Mouse (Mus musculus) cerebellum, postnatal 14 days (tissue): ENCODE results near the gene Stkld1.

Experiments
- DNase-seq, 2 experiments: peaks; one replicate each; pipeline ENCODE4 v3.0.0; 2021; ENCODE audit warnings: mixed read lengths in 2 of 2

Gene Stkld1

GRCm38 (mm10) chr2:26915927-26916728 is 17.7 kb upstream of the Stkld1 start, which contains the start of the genes Surf2 and Surf1:
Gene Surf2 (plus strand): TSS chr2:26916367.
Gene Surf1 (minus strand): TSS chr2:26916530.
- peak; percentile 87 for DNase-seq

DNA sequence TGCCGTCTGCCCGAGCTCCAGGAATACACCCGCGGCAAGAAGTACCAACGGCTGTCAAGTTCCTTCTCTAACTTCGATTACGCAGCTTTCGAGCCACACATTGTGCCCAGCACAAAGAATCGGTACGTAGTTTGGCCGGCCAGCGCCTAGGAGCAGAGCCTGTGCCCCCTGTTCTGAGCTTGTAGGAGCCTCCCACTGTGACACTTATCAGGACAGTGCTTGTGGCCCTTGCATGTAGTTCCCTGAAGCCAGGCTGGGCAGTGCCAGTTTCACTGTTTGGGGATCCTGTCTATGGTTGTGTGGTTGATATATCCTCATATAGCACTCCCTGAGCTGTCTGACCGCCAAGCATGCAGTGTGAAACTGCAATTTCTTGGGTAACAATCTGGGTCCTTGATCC is 17.1 kb upstream of the Stkld1 start:
- no peak for DNase-seq

GRCm38 (mm10) chr2:26919684-26920083 is 14.2 kb upstream of the Stkld1 start:
- no peak for DNase-seq

DNA sequence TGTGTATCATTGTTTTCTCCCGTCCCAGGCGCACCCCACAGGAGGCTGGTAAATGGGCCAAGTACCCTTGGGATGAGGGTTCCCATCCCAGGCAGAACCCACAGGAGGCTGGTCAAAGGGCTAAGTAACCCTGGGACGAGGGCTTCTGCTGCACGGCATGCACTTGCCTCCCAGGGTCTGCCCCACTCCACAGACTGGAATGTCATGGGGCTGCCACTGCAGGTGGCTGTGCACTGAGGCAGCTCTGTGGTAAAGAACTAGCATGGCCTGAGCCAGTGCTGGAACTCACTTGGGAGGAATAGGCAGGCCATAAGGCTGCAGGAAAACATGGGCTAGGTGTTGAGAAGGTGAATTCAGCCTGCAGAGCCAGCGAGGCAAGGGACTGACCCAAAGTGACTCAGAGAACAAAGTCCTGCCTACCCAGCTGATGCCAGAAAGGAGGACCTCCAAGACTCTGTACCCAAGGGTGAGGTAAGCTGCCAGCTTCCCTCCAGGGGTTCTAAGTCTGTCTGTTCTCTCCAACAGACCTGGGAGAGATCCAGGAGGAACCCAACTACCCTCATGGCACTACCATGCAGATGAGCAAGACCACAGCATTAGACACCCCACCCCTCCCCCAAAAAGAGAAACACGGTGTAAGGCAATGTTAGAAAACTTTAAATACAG is 13.5 kb upstream of the Stkld1 start:
- DNase-seq, result no peak

DNA sequence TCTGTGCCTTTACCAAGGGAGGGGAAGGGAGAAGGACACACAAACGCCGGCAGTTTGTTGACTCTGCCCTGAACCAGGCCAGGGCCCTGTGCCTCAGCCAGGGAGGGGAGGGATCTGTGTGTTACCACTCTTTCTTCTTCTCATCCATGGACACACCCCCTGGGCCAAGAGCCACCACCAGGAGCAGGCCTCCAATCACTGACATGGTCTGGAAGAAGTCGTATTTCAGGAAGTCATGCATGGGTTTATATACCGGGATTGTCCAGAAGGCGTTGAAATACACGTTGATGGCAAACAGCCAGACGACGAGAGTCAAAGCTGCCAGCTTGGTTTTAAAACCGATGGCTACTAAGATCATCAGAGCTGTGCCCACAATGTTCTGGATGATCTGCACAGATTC is 12.1 kb upstream of the Stkld1 start:
- no peak for DNase-seq

DNA sequence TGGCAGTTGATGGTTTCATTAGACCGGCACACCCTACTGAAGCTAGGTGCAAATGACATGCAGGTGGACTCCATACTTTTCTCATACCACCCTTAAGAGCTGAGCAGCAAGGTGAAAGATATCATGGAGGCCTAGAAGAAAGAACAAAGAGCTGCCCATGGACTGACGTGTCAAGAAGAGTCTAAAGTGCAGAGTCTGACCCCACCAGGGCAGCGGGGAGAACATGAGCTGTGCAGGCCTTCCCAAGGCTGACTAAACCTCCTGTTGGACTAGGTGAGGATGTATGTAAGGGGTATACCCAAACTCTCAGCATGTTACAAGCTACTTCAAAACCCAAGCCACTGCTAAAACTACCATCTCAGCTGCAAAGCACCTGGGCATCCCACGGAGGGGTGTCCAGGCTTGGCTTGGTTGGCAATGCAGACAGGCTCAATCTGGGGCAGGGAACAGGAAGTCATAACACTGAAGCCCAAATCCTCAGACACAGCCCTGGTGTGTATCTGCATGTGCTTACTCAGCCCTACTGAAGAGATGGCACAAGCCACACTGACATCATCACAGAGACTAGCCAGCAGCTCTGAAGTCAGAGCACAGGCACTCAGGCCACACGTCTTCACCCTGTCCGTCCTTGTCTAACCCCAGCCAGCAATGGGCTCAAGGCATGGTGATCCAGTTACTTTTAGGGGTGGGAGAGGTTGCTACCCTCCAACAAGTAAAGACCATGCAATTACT is 5.9 kb upstream of the Stkld1 start:
- no peak for DNase-seq

DNA sequence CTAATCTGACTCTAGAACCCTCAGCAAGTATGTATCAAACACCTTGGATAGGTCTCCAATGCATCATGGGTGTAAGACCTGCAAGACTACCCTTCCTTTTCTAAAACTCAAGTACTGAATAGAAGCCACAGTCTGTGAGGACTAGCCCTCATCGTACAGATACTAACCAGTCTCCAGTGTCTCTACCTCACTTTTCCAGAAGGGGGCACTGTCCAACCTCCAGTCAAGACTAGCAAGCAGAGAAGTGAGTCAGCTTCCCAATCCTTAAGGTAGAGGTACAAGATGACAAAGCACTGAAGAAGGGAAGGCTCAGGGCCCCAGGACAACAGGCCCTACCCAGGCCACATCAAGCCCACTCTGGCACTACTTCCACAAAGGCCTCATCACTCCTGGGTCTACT is 3.5 kb upstream of the Stkld1 start:
- peak; percentile 83 to 88 for DNase-seq

DNA sequence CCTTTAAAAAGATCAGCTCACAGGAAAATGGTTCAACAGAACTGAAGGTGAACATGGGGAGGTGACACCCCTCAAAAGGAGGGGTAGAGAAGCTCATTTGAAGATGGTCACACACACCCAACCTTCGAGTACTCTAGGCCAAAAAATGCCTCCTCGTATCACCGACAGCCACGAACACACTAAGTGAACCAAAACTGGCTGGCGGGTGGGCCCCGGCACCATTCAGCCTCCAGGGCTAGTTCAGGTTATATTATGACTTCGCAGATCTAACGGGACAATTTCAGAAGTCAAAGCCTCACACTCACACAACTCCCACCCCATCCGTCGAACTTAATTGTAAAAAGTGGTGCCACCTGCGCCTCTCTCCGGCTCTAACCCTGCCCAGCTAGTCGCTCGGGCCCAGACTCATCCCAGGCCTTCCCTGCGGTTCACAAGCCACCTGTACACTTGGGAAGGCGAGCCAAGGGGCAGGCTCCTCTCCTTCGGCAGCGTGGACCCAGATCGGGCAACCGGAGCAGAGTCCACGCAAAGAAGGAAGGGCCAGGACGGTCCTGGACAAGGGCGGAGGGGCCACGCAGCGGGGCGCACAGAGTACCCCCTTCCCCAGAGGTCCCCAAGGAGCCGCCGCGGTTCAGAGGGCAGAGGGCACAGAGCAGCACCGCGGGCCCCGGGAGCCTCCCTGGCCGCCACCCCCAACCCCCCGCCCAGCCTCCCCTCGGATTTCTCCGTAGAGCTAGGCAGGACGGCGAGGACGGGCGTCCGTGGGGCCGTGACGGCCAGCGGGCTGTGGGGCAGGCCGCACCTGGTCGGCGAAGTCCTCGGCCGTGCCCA is 1.2 kb upstream of the Stkld1 start:
- DNase-seq, result peak; percentile 64 to 67

DNA sequence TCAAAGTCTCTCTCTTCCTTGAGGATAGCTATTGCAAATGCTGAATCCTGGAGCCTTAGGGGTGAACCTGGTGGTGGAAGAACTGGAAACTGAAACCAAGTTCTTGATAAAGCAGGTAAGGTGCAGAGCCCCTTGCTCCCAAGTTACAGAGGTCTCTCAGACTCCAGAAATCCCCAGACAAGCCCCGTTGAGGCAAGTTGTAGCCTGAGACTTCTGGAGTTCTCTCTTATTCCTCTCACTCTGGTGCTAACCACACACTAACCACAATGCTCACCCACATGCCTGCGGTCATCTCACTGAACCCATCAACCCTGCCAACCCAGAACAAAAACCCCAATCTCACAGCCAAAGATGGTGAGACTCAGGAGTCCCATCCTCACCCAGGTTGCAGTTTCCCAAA is 1.4 kb downstream of the Stkld1 start:
- DNase-seq, result no peak

GRCm38 (mm10) chr2:26936425-26936824 is 2.6 kb downstream of the Stkld1 start:
- no peak for DNase-seq

DNA sequence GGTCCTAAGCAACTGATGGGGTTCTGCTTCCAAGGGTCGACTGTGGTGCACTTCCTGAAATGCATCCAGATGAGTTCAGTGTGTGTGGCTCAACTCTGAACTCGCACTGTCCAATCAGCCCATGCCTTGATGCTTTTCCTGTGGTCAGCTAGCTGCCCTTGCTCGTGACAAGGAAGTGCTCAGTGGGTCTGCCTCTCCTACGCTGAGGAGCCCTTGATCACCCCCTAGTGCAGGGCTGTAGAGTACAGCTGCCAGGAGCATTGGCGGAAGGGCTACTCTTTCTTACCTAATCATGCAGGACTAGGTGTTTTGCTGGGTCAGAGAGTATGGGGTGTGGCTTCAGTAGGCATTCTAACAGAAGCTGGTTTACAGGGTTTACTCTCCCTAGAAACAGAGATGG is 7.7 kb downstream of the Stkld1 start:
- DNase-seq, result no peak

DNA sequence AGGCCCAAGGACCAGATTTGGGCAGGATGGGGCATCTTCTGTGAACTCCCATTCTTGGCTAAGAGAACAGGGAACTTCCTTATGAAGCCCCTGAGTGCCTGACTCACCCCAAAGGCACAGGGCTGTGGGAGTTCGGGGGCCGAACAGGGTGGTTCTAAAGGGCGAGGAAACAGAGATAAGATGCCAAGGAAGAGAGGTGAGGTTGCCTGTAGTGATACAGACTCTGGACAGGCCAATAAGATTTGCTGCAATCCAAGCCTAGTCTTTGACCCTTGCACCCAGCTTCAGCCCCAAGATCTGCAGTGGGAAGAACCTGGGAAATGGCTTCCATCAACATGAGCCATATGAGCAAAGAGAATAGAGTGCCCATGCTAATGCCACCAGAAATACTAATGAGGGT is 9.4 kb downstream of the Stkld1 start:
- no peak for DNase-seq

- DNase-seq, result peak; percentile 41 to 42
Measured at GRCm38 (mm10) chr2:26950411-26950810, 16.6 kb downstream of the Stkld1 start.

- peak; percentile 28 to 34 for DNase-seq
Measured at GRCm38 (mm10) chr2:26951346-26951905, 17.6 kb downstream of the Stkld1 start.

DNA sequence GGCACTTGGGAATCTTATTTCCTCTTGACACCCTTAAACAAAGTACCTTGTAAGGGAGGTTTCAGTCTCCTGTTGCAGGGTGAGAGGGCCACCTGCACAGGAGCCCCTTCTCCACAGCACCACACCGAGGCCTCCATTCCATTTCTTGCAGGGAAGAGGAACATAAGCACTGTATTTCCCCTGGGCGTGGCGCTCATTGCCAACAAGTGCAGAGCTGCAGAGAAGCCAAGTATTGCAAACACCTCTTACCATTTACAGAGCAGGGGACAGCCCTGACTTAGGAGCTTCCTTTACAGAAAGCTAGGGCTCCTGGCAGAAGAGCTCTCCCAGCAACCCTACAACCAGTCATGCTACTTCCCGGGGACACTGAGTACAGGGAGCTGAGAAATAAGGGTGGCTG is 18.3 kb downstream of the Stkld1 start:
- DNase-seq, result no peak

- DNase-seq, result no peak
Measured at GRCm38 (mm10) chr2:26952866-26953265, 19.0 kb downstream of the Stkld1 start.

DNA sequence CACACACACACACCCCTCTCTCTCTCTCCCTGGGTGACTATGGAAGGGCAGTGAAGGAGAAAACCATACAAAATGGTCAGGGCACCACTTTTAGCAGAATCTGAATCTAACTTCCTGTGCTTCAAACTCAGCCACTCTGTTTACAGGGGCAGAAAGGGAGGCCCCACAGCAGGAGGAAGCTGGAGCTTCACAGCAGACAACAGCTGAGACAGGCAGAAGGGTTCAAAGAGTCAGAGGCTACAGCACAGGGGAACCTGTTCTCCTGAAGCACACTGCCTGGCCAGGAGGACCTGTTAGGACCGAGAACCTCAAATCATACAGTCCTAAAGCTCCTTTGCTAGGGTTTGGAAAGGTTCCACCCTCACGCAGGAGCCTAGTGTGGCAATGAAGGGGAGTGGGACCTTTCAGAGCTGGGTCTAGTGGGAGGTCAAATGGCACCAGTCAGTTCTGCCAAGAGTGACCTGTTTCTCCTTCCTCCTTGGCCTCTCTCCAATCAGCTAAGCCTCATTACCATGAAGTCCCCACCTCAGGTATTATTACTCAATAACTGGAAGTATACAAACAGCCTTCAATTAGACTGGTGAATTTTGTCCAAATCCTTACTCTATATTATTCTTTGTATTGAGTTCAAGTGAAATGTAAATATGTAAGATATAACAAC is 21.0 kb downstream of the Stkld1 start:
- no peak for DNase-seq

DNA sequence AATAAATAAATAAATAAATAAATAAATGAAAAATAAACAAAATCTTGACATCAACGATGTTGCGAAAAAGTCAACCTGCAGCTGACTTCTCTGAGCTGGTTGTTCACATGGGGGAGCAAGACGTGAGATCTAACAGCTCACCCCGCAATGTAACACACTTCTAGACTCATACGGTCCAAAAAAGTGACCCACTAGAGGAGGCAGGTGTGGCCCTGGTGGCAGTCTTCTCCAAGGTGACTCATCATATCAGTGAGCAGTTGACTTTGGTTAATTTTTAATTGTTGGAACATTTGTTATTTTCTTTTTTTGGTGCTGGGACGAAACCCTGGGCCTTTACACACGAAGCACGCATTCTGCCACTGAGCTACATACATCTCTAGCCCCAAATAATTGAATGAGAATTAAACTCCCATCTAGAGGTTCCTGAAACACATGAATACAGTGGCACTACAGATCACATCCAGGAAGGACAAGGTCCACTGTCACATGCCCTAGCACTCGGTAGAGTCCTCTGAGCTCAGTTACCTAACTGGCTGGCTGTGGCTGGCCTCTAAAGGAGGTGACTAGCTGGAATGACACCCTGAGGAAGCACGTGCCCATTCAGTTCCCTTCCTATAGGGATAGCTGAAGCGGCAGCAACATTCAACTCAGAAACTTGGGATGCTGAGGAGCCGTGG is 23.1 kb downstream of the Stkld1 start:
- no peak for DNase-seq

- no peak for DNase-seq
Measured at GRCm38 (mm10) chr2:26957488-26957859, 23.6 kb downstream of the Stkld1 start.

DNA sequence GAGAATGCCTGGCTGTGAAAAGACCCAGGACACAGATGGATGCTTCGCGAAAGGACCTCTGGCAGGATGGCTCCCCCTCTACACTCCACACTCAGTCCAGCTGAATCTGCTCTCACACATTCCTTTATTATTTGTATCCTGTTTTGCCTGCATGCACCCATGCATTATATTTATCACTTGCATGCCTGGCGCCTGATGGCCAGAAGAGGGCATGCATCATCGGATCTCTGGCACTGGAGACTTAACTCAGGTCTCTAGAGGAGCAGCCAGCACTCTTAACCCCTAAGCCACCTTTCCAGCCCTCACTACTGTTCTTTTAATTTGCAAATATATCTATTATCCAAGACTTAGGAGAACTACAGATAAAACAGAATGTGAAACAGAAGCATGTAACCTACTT is 26.9 kb downstream of the Stkld1 start:
- DNase-seq, result peak; percentile 41
